Mouse (Mus musculus): ENCODE data around the gene Ccdc66. TPM values are rescaled to one million over a fixed set of nuclear protein-coding genes. Genes with fewer than 3 reads are reported as not detected.

Ccdc66 gene
- total RNA-seq (2023) = 1 to 10 TPM; 6.5 to 8.7 TPM

GRCm38 (mm10) chr14:27507894-27508643 lies at the start of gene Ccdc66:
Ccdc66 (minus strand) TSS chr14:27508460.

Other genes with a start within 250 kb of the Ccdc66 start
- gene Fam208a, start 79.6 kb downstream of the Ccdc66 start, total RNA-seq (2023) = 10 to 100 TPM; 25.2 to 27.2 TPM
- not detected for gene Erc2, start 114.0 kb upstream of the Ccdc66 start, total RNA-seq (2023)

Measured in monocyte, adult 59 days (primary cell).